Comparison of ENCODE assay signal across 7 mouse cellular contexts in the genomic region with DNA sequence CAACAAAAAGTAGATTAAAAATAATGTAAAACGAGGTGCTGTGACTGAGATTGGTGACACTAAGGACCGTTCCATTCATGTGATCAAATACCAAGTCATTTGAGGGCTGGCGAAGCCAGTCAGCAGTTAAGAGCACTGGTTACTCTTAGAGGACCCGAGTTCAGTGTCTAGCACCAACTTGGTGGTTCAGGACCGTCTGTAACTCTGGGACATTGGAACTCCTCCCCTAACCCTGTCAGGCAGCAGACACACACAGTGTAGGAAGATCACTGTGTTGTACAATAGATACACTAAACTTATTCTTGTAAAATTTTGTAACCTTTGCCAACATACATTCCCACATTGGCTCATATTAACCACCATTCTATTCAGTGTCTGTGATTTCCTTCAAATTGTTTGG. TPM values are rescaled to one million over a fixed set of nuclear protein-coding genes. Genes with fewer than 3 reads are reported as not detected.
DNase-seq lines count a peak whose midpoint lies in the region; ATAC-seq lines count a peak whose summit lies in the region.

No protein-coding gene starts in this region.

- H3K4me2 ChIP-seq in embryonic facial prominence, embryonic 12.5 days (replicated peaks): peak overlapping the region; percentile 66
- peak overlapping the region; percentile 60 for H3K4me2 ChIP-seq in limb, embryonic 11.5 days (ENCODE audit: low read depth, severe bottlenecking)

- no peak for DNase-seq in limb, embryonic 11.5 days (ENCODE audit: low spot score)
- DNase-seq in retina, postnatal 1 day: peak; percentile 11
- no peak for DNase-seq in cerebellum, adult 18-20 months
- DNase-seq in urinary bladder, adult 2 months (ENCODE audit: low spot score): no peak

- peaks cover 37% of the 10 kb centered on the region for H3K36me3 ChIP-seq in megakaryocyte, embryonic 14.5 days (replicated peaks; ENCODE audit: low read length)
- H3K36me3 ChIP-seq in embryonic facial prominence, embryonic 12.5 days: peaks cover 21% of the 10 kb centered on the region
- H3K36me3 ChIP-seq in limb, embryonic 11.5 days (ENCODE audit: control insufficient read depth, insufficient read depth, low read length): peaks cover 4% of the 10 kb centered on the region; the same call in 1 of the 2 replicates

- peak overlapping the region; percentile 93 for H3K9ac ChIP-seq in embryonic facial prominence, embryonic 12.5 days
- peak overlapping the region; percentile 95 for H3K9ac ChIP-seq in limb, embryonic 11.5 days (ENCODE audit: low read length)

- no peaks in the 10 kb centered on the region for H3K9me3 ChIP-seq in megakaryocyte, embryonic 14.5 days
- H3K9me3 ChIP-seq in embryonic facial prominence, embryonic 12.5 days: no peaks in the 10 kb centered on the region
- no peaks in the 10 kb centered on the region for H3K9me3 ChIP-seq in limb, embryonic 11.5 days (ENCODE audit: control insufficient read depth, low read length)

- ATAC-seq in megakaryocyte, adult 5-6 weeks (ENCODE audit: poor library complexity, severe bottlenecking): no peak
- no peak for ATAC-seq in embryonic facial prominence, embryonic 12.5 days (ENCODE audit: insufficient number of reproducible peaks, insufficient read depth, low FRiP score, low TSS enrichment)
- no peak for ATAC-seq in limb, embryonic 11.5 days (ENCODE audit: insufficient number of reproducible peaks, low FRiP score, low TSS enrichment, low read depth)

- no peak overlapping the region for H3K27ac ChIP-seq in embryonic facial prominence, embryonic 12.5 days
- no peak overlapping the region for H3K27ac ChIP-seq in limb, embryonic 11.5 days (replicated peaks; ENCODE audit: low read depth, low read length)

- 14% methylated on average over 5 of the region's 5 CpGs for WGBS in embryonic facial prominence, embryonic 12.5 days
- WGBS in limb, embryonic 11.5 days: 22% methylated on average over 5 of the region's 5 CpGs

- peak overlapping the region; percentile 94 for H3K4me3 ChIP-seq in megakaryocyte, embryonic 14.5 days (replicated peaks)
- H3K4me3 ChIP-seq in embryonic facial prominence, embryonic 12.5 days: peak overlapping the region; percentile 86
- peak overlapping the region; percentile 85 for H3K4me3 ChIP-seq in limb, embryonic 11.5 days (ENCODE audit: low read depth, low read length)

- no peaks in the 10 kb centered on the region for H3K27me3 ChIP-seq in megakaryocyte, embryonic 14.5 days (replicated peaks)
- no peaks in the 10 kb centered on the region for H3K27me3 ChIP-seq in embryonic facial prominence, embryonic 12.5 days
- no peaks in the 10 kb centered on the region for H3K27me3 ChIP-seq in limb, embryonic 11.5 days (ENCODE audit: control insufficient read depth, insufficient read depth, low read length)

- peaks cover 37% of the 10 kb centered on the region for H3K4me1 ChIP-seq in megakaryocyte, embryonic 14.5 days
- H3K4me1 ChIP-seq in embryonic facial prominence, embryonic 12.5 days: peaks cover 6% of the 10 kb centered on the region; the same call in 1 of the 2 replicates
- H3K4me1 ChIP-seq in limb, embryonic 11.5 days (ENCODE audit: control insufficient read depth, insufficient read depth, low read length): peaks cover 4% of the 10 kb centered on the region; the same call in 1 of the 2 replicates

RNA-seq across cellular contexts. Expression of a gene that starts 0.8 kb away (rescaled TPM):
- 0.62 and 0.94 TPM in 2 replicates for polyA plus RNA-seq in megakaryocyte, embryonic 14.5 days (2012; ENCODE audit: insufficient read depth, low replicate concordance)
- 6.4 and 8.0 TPM in 2 replicates for total RNA-seq in megakaryocyte, adult 5-6 weeks (2015)
- total RNA-seq in megakaryocyte, adult 5-6 weeks (2017): 11.4 and 16.7 TPM in 2 replicates
- polyA plus RNA-seq in embryonic facial prominence, embryonic 12.5 days (2016; fragmentation: Nextera tagmentation; extraction: Ambion mirVana): 20.9 and 23.4 TPM in 2 replicates
- 18.8 and 21.2 TPM in 2 replicates for polyA plus RNA-seq in limb, embryonic 11.5 days (2014; fragmentation: Nextera tagmentation; extraction: Ambion mirVana)
- polyA plus RNA-seq in urinary bladder, adult 2 months (2012; rRNA removed): 7.3 and 8.5 TPM in 2 replicates

RNA-seq across cellular contexts. Expression of a gene that starts 41.5 kb away (rescaled TPM):
- 0.32 and 2.3 TPM in 2 replicates for polyA plus RNA-seq in megakaryocyte, embryonic 14.5 days (2012; ENCODE audit: insufficient read depth, low replicate concordance)
- 9.0 and 9.2 TPM in 2 replicates for total RNA-seq in megakaryocyte, adult 5-6 weeks (2015)
- 5.0 and 9.0 TPM in 2 replicates for total RNA-seq in megakaryocyte, adult 5-6 weeks (2017)
- polyA plus RNA-seq in embryonic facial prominence, embryonic 12.5 days (2016; fragmentation: Nextera tagmentation; extraction: Ambion mirVana): 51.0 and 57.0 TPM in 2 replicates
- 66.4 and 72.7 TPM in 2 replicates for polyA plus RNA-seq in limb, embryonic 11.5 days (2014; fragmentation: Nextera tagmentation; extraction: Ambion mirVana)
- 10.3 and 11.0 TPM in 2 replicates for polyA plus RNA-seq in urinary bladder, adult 2 months (2012; rRNA removed)
